Mouse (Mus musculus) kidney, embryonic 14.5 days (tissue): ENCODE results near the gene Gm10642. TPM values are rescaled to one million over a fixed set of nuclear protein-coding genes. Genes with fewer than 3 reads are reported as not detected.
A peak's percentile ranks its signal among the peaks of the same experiment; 100 is the strongest.

Experiments
- ATAC-seq: fragments of 200-750 bp; cut with Nextera tagmentation; 2 replicates; pipeline ENCODE4 v1.8.0; 2017; ENCODE audit warnings: moderate number of reproducible peaks, mild to moderate bottlenecking, moderate TSS enrichment, moderate library complexity; ENCODE audit not compliant: low FRiP score, low TSS enrichment
- H3K27ac ChIP-seq: fragments of 300-500 bp; sonication (generic); 2 replicates; pipeline ENCODE4 v1.5.1; 2014; ENCODE audit warnings: low read depth, mild to moderate bottlenecking, low read length, moderate library complexity, mixed read lengths
- H3K27me3 ChIP-seq: fragments of 300-500 bp; sonication (generic); 2 replicates; pipeline ENCODE4 v1.6.1; 2014; ENCODE audit warnings: mild to moderate bottlenecking, low read length; ENCODE audit not compliant: control insufficient read depth, insufficient read depth
- H3K36me3 ChIP-seq: fragments of 300-500 bp; sonication (generic); 2 replicates; pipeline ENCODE4 v1.6.1; 2014; ENCODE audit warnings: low read length, mixed read lengths; ENCODE audit not compliant: control insufficient read depth, insufficient read depth
- H3K4me1 ChIP-seq: fragments of 300-500 bp; sonication (generic); 2 replicates; pipeline ENCODE4 v1.6.1; 2014; ENCODE audit warnings: low read length, mixed read lengths; ENCODE audit not compliant: control insufficient read depth, insufficient read depth
- H3K4me2 ChIP-seq: fragments of 300-500 bp; sonication (generic); replicated peaks from 2 replicates; pipeline ENCODE4 v1.6.1; 2014; ENCODE audit warnings: low read depth, mild to moderate bottlenecking, low read length
- H3K4me3 ChIP-seq: fragments of 300-500 bp; sonication (generic); 2 replicates; pipeline ENCODE4 v1.5.1; 2014; ENCODE audit warnings: mild to moderate bottlenecking, low read length
- H3K9ac ChIP-seq: fragments of 300-500 bp; sonication (generic); 2 replicates; pipeline ENCODE4 v1.6.1; 2014; ENCODE audit warnings: low read depth, mild to moderate bottlenecking, low read length, moderate library complexity
- H3K9me3 ChIP-seq: fragments of 300-500 bp; sonication (generic); 2 replicates; pipeline ENCODE4 v1.6.1; 2016; ENCODE audit warnings: low read length; ENCODE audit not compliant: control insufficient read depth
- WGBS: fragments of 180-500 bp; shearing (Covaris S2); extraction: QIAGEN DNeasy Blood & Tissue Kit; methylation state at CpG from one replicate; pipeline ENCODE4 v1.1.7; 2014; 5-methylcytosine and 5-hydroxymethylcytosine counted together
- polyA plus RNA-seq: library from polyadenylated mRNA; unstranded; fragments of >200 nt; fragmentation: Nextera tagmentation; extraction: Ambion mirVana; gene quantifications from 2 replicates; pipeline ENCODE4 v1.2.1, GENCODE M21; 2014

Gene Gm10642
- polyA plus RNA-seq, 1 experiment from 2014 or later: not detected

GRCm38 (mm10) chr9:70654496-70654895, 1.6 kb upstream of the Gm10642 start:
- ATAC-seq: no peak
- Histone ChIP-seq H3K4me2 (peak overlapping the region; percentile 21; the same call in 1 of the 2 replicates), H3K27ac (no peak overlapping the region), H3K4me3 (no peak overlapping the region), H3K9ac (no peak overlapping the region), H3K4me1 (peaks cover 12% of the 10 kb centered on the region; the same call in 1 of the 2 replicates), H3K27me3 (no peaks in the 10 kb centered on the region), H3K9me3 (no peaks in the 10 kb centered on the region), H3K36me3 (no peaks in the 10 kb centered on the region)
- WGBS: 76% methylated on average over 4 of the region's 4 CpGs

- Histone ChIP-seq H3K9me3 (no peaks in the 10 kb centered on the region), H3K27ac (no peak overlapping the region), H3K4me2 (peak overlapping the region; percentile 91), H3K27me3 (no peaks in the 10 kb centered on the region), H3K4me1 (peaks cover 12% of the 10 kb centered on the region; the same call in 1 of the 2 replicates), H3K9ac (no peak overlapping the region), H3K4me3 (peak overlapping the region; percentile 74), H3K36me3 (no peaks in the 10 kb centered on the region)
- WGBS: 36% methylated on average over 2 of the region's 2 CpGs
- no peak for ATAC-seq
Observed at GRCm38 (mm10) chr9:70655764-70656129, 304 bp upstream of the Gm10642 start.

GRCm38 (mm10) chr9:70657013-70657967, 1.2 kb downstream of the Gm10642 start, which contains the start of gene Mindy2:
TSS of gene Mindy2 (minus strand) at chr9:70657174.
- ATAC-seq: peak; percentile 99
- Histone ChIP-seq H3K27ac (peak within 1 kb of the TSS; percentile 93), H3K4me3 (peak within 1 kb of the TSS; percentile 74), H3K36me3 (no peaks in the 10 kb centered on the region), H3K9me3 (no peaks in the 10 kb centered on the region), H3K4me1 (peaks cover 12% of the 10 kb centered on the region; the same call in 1 of the 2 replicates), H3K27me3 (no peaks in the 10 kb centered on the region), H3K9ac (peak within 1 kb of the TSS; percentile 85), H3K4me2 (peak within 1 kb of the TSS; percentile 91)
- WGBS: under 1% methylated on average over 66 of the region's 67 CpGs

GRCm38 (mm10) chr9:70658266-70658665, 2.2 kb downstream of the Gm10642 start:
- Histone ChIP-seq H3K4me1 (peaks cover 12% of the 10 kb centered on the region; the same call in 1 of the 2 replicates), H3K4me3 (no peak overlapping the region), H3K36me3 (no peaks in the 10 kb centered on the region), H3K27ac (no peak overlapping the region), H3K27me3 (no peaks in the 10 kb centered on the region), H3K4me2 (no peak overlapping the region), H3K9me3 (no peaks in the 10 kb centered on the region), H3K9ac (no peak overlapping the region)
- 78% methylated on average over 2 of the region's 2 CpGs for WGBS
- no peak for ATAC-seq

- no peaks in the 10 kb centered on the region for H3K4me1 ChIP-seq
- no peak overlapping the region for H3K27ac ChIP-seq
- H3K36me3 ChIP-seq: no peaks in the 10 kb centered on the region
- no peaks in the 10 kb centered on the region for H3K9me3 ChIP-seq
- H3K9ac ChIP-seq: no peak overlapping the region
- H3K4me3 ChIP-seq: no peak overlapping the region
- 89% methylated on average over 4 of the region's 4 CpGs for WGBS
- H3K27me3 ChIP-seq: no peaks in the 10 kb centered on the region
- H3K4me2 ChIP-seq: no peak overlapping the region
- no peak for ATAC-seq
Observed at GRCm38 (mm10) chr9:70664847-70665246, 8.8 kb downstream of the Gm10642 start.

- no peak for ATAC-seq
- Histone ChIP-seq H3K4me2 (no peak overlapping the region), H3K36me3 (no peaks in the 10 kb centered on the region), H3K27me3 (no peaks in the 10 kb centered on the region), H3K27ac (no peak overlapping the region), H3K9me3 (no peaks in the 10 kb centered on the region), H3K4me3 (no peak overlapping the region), H3K4me1 (no peaks in the 10 kb centered on the region), H3K9ac (no peak overlapping the region)
- 74% methylated on average over 16 of the region's 16 CpGs for WGBS
Observed at GRCm38 (mm10) chr9:70665372-70666145, 9.5 kb downstream of the Gm10642 start.

- ATAC-seq: no peak
- WGBS: 73% methylated on average over 7 of the region's 7 CpGs
- Histone ChIP-seq H3K36me3 (no peaks in the 10 kb centered on the region), H3K4me3 (no peak overlapping the region), H3K27ac (no peak overlapping the region), H3K9me3 (no peaks in the 10 kb centered on the region), H3K27me3 (no peaks in the 10 kb centered on the region), H3K9ac (no peak overlapping the region), H3K4me2 (no peak overlapping the region), H3K4me1 (no peaks in the 10 kb centered on the region)
Observed at GRCm38 (mm10) chr9:70666811-70667210, 10.8 kb downstream of the Gm10642 start.

GRCm38 (mm10) chr9:70668048-70668447, 12.0 kb downstream of the Gm10642 start:
- no peak overlapping the region for H3K4me2 ChIP-seq

GRCm38 (mm10) chr9:70669197-70669596, 13.1 kb downstream of the Gm10642 start:
- no peak overlapping the region for H3K27ac ChIP-seq
- 65% methylated on average over 2 of the region's 2 CpGs for WGBS
- H3K4me2 ChIP-seq: no peak overlapping the region
- no peaks in the 10 kb centered on the region for H3K36me3 ChIP-seq
- H3K4me3 ChIP-seq: no peak overlapping the region
- ATAC-seq: no peak
- H3K27me3 ChIP-seq: no peaks in the 10 kb centered on the region
- no peaks in the 10 kb centered on the region for H3K4me1 ChIP-seq
- no peaks in the 10 kb centered on the region for H3K9me3 ChIP-seq
- no peak overlapping the region for H3K9ac ChIP-seq

More at GRCm38 (mm10) chr9:70668048-70668447, 12.0 kb downstream of the Gm10642 start:
- H3K27me3 ChIP-seq: no peaks in the 10 kb centered on the region
- H3K4me1 ChIP-seq: no peaks in the 10 kb centered on the region
- no peak for ATAC-seq
- no peak overlapping the region for H3K9ac ChIP-seq
- no peaks in the 10 kb centered on the region for H3K36me3 ChIP-seq
- no peak overlapping the region for H3K4me3 ChIP-seq
- H3K9me3 ChIP-seq: no peaks in the 10 kb centered on the region
- no peak overlapping the region for H3K27ac ChIP-seq
